Mouse (Mus musculus) ES-Bruce4 (cell line): ENCODE data around the gene Mesd.

ENCODE experiments used
- CTCF ChIP-seq: IDR thresholded peaks from one replicate; pipeline ENCODE4 v1.8.1; 2011; ENCODE audit warnings: low read depth, low read length
- EP300 ChIP-seq: IDR thresholded peaks from 2 replicates; pipeline ENCODE4 v1.6.1; 2011; ENCODE audit warnings: low read depth, low read length; ENCODE audit not compliant: insufficient read depth
- POLR2A ChIP-seq: IDR thresholded peaks from one replicate; pipeline ENCODE4 v1.8.1; 2011; ENCODE audit warnings: low read length; ENCODE audit not compliant: insufficient read depth

DNA sequence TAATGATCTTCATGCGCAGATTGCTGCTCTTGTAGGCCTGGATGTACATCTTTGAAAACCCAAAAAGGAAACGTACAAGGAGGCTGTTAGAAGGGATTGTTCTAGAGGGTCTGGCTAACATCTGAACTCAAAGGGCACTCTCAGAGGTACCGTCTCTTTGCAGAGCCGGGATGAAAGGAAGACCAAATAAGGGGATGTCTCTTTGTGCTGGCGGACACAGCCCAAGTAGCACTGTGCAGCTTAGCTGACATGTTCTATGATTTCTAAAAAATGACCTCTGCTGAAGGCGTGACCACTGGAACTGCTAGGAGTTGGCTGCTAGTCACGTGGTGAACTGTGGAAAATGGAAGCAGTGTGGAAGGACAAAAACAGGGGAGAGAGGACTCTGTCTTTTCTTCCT, 64.5 kb downstream of the Mesd start:
- no peak for TF ChIP-seq EP300
- TF ChIP-seq POLR2A = no peak
- no peak for TF ChIP-seq CTCF
